Mouse (Mus musculus): ENCODE measurements around the gene Mlph.

DNA sequence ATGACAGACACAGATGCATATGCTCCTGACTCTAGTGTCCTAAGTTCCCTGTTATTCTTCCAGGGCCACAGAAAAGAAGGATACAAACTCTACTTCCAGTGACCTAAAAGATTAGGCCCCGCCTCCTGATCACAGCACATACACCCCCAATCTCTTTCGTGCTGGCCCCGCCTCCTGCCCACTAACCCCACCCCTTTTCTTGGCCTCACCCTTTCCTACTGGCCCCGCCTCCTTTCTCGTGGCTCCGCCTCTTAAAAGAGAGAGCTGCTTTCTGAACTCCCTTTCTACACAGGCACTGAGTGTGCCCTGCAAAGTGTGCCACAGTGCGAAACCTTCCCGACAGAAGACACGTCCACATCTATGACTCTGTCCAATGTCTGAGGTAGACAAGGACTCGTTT lies 30.3 kb downstream of the Mlph start:
- no peak for TF ChIP-seq CTCF (IDR thresholded peaks at IDR 0.05; ENCODE audit: low read depth)
- TF ChIP-seq EP300 (optimal IDR thresholded peaks at IDR 0.05), result no peak
